Mouse (Mus musculus) E14TG2a.4 (cell line): Measurements from ENCODE around the gene Tgif2.

Source experiments
- CTCF ChIP-seq: conservative IDR thresholded peaks from 2 replicates; pipeline ENCODE4 v1.5.1; 2014; ENCODE audit warnings: low read length
- POU5F1 ChIP-seq: IDR thresholded peaks from 2 replicates; pipeline ENCODE4 v1.6.1; 2014; ENCODE audit warnings: low read length, borderline replicate concordance

- no peak for TF ChIP-seq CTCF
- no peak for TF ChIP-seq POU5F1
These were observed 1.4 kb downstream of the Tgif2 start for GRCm38 (mm10) chr2:156841028-156841840.
